Mouse (Mus musculus): ENCODE measurements at regions not wholly inside any gene's neighbourhood (a gene's known extent, or its start where the extent isn't known, plus 50 kb on each side); places are given as distances from the start of the nearest gene placed in this dataset.

DNA sequence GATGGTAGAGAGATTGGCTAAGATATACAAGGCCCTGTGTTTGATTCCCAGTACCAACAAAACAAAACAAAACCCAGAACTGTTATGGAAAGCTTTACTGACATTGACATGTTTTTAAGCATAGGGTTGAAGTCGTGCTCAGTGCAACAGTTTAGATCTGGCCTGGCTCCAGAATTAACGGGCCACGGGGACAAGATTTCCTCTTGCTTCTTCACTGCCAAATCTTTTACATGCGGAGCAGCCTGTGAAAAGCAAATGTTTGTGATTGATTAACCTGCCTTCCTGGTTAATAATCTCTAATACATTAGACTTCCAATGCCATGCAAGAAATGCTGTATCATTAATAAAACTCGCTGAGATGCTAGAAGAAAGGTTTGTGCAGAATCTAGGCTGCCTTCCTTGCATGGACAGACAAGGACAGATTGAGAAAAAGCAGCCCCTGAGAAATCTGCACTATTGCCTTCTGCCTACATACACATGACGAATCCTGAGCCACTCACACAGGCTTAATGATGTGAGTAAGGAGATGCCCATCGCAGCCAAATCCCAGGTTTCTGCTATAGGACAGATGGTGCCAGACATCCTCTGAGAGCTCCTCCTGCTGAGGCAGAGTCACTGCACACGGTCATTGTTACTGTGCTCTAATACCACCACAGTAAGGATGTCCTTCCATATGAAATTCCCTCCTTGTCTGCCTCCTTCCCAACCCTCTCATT lies 697.2 kb upstream of the Tmem132c start:
- Histone ChIP-seq H3K4me2 (no peak overlapping the region), H3K9me3 (replicated peaks) (0 out of 2 replicates have a peak, but pooled peaks cover 8% of the 10 kb centered on the region), H3K27ac (no peak overlapping the region), H3K27me3 (replicated peaks) (no peaks in the 10 kb centered on the region), H3K4me3 (no peak overlapping the region), H3K9ac (no peak overlapping the region), H3K36me3 (no peaks in the 10 kb centered on the region), H3K4me1 (no peaks in the 10 kb centered on the region)
- 53% methylated on average over 8 of the region's 8 CpGs for WGBS (ENCODE audit: insufficient replicate concordance)
- ATAC-seq = no peak

DNA sequence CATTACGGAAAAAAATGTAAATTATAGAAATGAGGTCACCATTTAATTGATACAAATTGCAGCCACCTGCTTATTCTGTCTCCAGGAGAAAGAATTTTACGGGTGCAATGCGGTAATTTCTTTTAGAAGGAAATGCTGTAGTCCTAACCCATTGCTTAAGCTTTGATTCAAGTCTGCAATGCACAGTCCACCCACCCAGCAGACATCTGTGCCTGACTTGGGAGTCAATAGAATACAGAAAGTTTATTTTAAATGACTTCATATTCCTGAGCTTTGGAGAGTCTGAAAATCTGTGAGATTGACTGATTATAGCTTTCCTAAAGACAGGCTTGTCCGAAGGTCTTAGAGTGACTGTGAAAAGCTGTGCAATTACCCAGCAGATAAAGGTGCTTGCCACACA lies 693.8 kb upstream of the Tmem132c start:
- H3K36me3 ChIP-seq = no peaks in the 10 kb centered on the region
- no peak overlapping the region for H3K4me3 ChIP-seq
- H3K27ac ChIP-seq = no peak overlapping the region
- no peaks in the 10 kb centered on the region for H3K27me3 ChIP-seq (replicated peaks)
- H3K9ac ChIP-seq = no peak overlapping the region
- H3K4me2 ChIP-seq = no peak overlapping the region
- 73% methylated on average over 4 of the region's 4 CpGs for WGBS (ENCODE audit: insufficient replicate concordance)
- no peak for ATAC-seq
- H3K4me1 ChIP-seq = no peaks in the 10 kb centered on the region
- H3K9me3 ChIP-seq (replicated peaks) = 0 out of 2 replicates have a peak, but pooled peaks cover 2% of the 10 kb centered on the region

DNA sequence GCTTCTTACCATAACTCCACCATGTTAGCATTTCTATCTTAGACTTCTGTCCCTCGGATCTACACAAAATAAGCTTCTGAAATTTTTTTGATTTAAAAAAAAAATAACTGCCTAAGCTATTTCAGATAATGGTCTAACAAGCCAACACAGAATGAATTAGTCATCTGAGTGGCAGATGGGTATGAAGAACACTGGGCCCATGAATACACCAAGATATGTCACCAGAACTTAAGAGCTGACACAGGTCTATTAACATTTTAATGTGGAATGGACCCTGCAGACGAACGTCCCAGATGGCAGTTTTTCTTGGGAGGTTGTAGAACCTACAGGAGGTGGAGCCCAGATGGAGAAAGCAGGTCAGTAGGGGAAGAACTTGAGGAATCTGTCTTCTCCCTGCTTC lies 689.9 kb upstream of the Tmem132c start:
- no peaks in the 10 kb centered on the region for H3K36me3 ChIP-seq
- H3K9ac ChIP-seq = no peak overlapping the region
- 0 out of 2 replicates have a peak, but pooled peaks cover 7% of the 10 kb centered on the region for H3K9me3 ChIP-seq (replicated peaks)
- no peak overlapping the region for H3K27ac ChIP-seq
- no peak for ATAC-seq
- no peaks in the 10 kb centered on the region for H3K27me3 ChIP-seq (replicated peaks)
- 47% methylated on average over 3 of the region's 3 CpGs for WGBS (ENCODE audit: insufficient replicate concordance)
- H3K4me1 ChIP-seq = no peaks in the 10 kb centered on the region
- no peak overlapping the region for H3K4me3 ChIP-seq
- H3K4me2 ChIP-seq = no peak overlapping the region

DNA sequence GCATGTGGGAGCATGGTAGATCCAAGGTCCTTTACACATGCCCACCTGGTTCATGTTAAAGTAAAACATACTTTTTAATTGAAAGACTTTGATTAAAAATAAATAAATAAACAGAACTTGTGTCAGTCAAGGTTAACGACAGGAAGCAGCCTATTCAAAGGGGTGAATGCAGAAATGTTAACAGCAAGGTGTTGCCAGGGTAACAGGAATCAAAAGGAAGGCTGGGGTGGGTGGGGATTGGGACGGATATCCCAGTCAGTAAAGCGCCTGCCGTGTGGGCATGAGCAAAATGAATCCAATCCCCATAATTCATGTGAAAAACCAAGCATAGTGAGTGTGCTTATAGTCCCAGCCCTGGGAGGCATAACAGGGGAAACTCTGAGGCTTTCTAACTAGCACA lies 682.6 kb upstream of the Tmem132c start:
- H3K27me3 ChIP-seq (replicated peaks) = no peaks in the 10 kb centered on the region
- 66% methylated on average over 4 of the region's 4 CpGs for WGBS (ENCODE audit: insufficient replicate concordance)

DNA sequence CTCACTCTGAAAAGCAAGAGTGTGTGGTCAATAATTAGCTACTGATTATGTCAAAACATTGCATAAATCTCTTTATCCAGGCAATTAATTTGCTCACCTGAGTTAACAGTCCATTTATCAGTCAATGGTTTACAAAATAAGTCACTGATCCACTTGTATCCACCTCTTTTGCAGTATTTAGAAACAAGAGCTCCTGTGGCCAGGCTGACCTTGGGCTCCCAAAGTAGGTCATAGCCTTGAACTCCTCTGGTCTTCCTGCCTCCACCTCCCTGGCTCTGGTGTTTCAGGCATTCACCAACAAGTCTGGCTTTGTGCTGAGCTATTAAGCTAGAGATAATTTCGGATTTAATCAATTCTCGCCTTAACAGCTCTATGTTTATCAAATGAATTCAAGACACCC lies 675.8 kb upstream of the Tmem132c start:
- no peak for ATAC-seq
- H3K9ac ChIP-seq = no peak overlapping the region
- 64% methylated on average over 2 of the region's 2 CpGs for WGBS (ENCODE audit: insufficient replicate concordance)

More for the DNA sequence above, 682.6 kb upstream of the Tmem132c start:
- 0 out of 2 replicates have a peak, but pooled peaks cover 16% of the 10 kb centered on the region for H3K9me3 ChIP-seq (replicated peaks)
- no peaks in the 10 kb centered on the region for H3K36me3 ChIP-seq
- no peak overlapping the region for H3K4me3 ChIP-seq
- no peaks in the 10 kb centered on the region for H3K4me1 ChIP-seq
- H3K4me2 ChIP-seq = no peak overlapping the region
- no peak for ATAC-seq
- no peak overlapping the region for H3K27ac ChIP-seq
- no peak overlapping the region for H3K9ac ChIP-seq

DNA sequence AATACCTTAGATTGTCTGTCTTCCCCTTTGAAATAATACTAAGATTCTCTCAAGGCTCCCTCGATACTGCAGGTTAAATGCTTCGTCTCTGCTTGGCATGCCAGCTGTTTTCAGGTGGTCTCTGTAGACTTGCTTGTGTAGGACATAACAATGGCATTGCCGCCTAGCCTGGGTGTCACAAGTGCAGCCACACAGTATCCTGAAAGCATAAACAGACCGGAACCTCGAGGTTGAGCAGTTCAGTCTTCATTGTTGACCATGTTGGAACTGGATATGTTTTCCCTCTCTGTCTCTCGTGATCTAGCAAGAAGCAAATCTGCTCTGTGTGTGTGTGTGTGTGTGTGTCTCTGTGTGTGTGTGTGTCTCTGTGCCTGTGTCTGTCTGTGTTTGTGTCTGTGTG lies 675.4 kb upstream of the Tmem132c start:
- H3K9ac ChIP-seq = no peak overlapping the region
- no peak overlapping the region for H3K4me3 ChIP-seq
- no peaks in the 10 kb centered on the region for H3K36me3 ChIP-seq
- H3K27ac ChIP-seq = no peak overlapping the region
- WGBS (ENCODE audit: insufficient replicate concordance) = 57% methylated on average over 6 of the region's 6 CpGs
- no peaks in the 10 kb centered on the region for H3K4me1 ChIP-seq
- peaks cover 3% of the 10 kb centered on the region; the same call in 1 of the 2 replicates for H3K9me3 ChIP-seq (replicated peaks)
- no peak for ATAC-seq
- no peak overlapping the region for H3K4me2 ChIP-seq
- H3K27me3 ChIP-seq (replicated peaks) = no peaks in the 10 kb centered on the region

More for the DNA sequence above, 675.8 kb upstream of the Tmem132c start:
- H3K27ac ChIP-seq = no peak overlapping the region
- H3K4me1 ChIP-seq = no peaks in the 10 kb centered on the region
- no peaks in the 10 kb centered on the region for H3K27me3 ChIP-seq (replicated peaks)
- H3K9me3 ChIP-seq (replicated peaks) = peaks cover 3% of the 10 kb centered on the region; the same call in 1 of the 2 replicates
- H3K4me2 ChIP-seq = no peak overlapping the region
- no peaks in the 10 kb centered on the region for H3K36me3 ChIP-seq
- H3K4me3 ChIP-seq = no peak overlapping the region

DNA sequence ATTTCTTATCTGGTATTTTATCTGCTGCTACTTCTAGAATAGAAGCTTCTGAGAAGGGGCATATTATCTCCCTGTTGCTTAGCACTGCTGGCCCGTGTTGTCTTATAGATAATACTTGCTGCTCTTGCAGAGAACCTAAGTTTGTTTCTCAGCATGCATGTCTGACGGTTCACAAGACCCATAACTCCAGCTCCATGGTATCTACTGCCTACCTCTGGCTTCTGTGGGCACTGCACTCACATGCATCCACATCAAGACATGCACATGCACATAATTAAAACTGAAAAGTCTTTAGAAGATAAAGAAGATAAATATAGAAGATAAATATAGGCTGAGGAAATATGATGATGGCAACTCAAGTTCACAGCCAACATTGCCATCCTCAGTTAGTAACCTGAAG lies 667.8 kb upstream of the Tmem132c start:
- no peak overlapping the region for H3K9ac ChIP-seq
- no peak for ATAC-seq
- WGBS (ENCODE audit: insufficient replicate concordance) = 55% methylated on average over 2 of the region's 2 CpGs
- H3K4me1 ChIP-seq = no peaks in the 10 kb centered on the region
- H3K27me3 ChIP-seq (replicated peaks) = no peaks in the 10 kb centered on the region
- no peaks in the 10 kb centered on the region for H3K36me3 ChIP-seq
- H3K27ac ChIP-seq = no peak overlapping the region
- no peak overlapping the region for H3K4me2 ChIP-seq
- no peak overlapping the region for H3K4me3 ChIP-seq
- H3K9me3 ChIP-seq (replicated peaks) = peaks cover 14% of the 10 kb centered on the region; the same call in 1 of the 2 replicates

DNA sequence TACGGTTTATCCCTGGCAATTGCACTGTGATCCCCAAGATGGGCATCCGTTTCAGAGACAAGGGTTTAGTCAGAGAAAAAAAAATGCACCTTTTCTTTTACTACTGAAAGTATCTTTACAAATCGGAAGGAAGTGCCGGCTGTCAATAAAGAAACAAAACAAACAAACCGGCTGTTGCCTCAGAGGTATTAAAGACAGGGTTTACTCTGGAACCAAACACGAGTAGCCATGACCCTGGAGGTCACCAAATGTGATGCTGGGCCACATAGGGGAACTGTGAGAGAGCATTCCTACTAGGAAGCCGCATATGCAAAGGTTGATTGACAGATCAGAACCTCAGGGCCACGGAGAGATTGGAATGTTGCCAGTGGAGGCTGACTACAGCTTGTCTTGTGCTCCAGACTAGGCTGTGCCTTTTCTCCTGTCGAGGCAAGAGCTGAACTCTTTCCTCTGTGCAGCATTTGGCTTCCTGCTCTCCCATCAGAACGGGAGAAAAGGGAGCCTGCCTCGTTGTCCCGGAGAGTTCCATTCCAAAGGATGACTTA lies 643.8 kb upstream of the Tmem132c start:
- no peak overlapping the region for H3K4me3 ChIP-seq
- peaks cover 18% of the 10 kb centered on the region; the same call in 1 of the 2 replicates for H3K9me3 ChIP-seq (replicated peaks)
- 63% methylated on average over 12 of the region's 12 CpGs for WGBS (ENCODE audit: insufficient replicate concordance)
- H3K4me2 ChIP-seq = no peak overlapping the region
- H3K9ac ChIP-seq = no peak overlapping the region
- no peaks in the 10 kb centered on the region for H3K27me3 ChIP-seq (replicated peaks)
- no peaks in the 10 kb centered on the region for H3K36me3 ChIP-seq
- ATAC-seq = no peak
- no peaks in the 10 kb centered on the region for H3K4me1 ChIP-seq
- H3K27ac ChIP-seq = no peak overlapping the region

DNA sequence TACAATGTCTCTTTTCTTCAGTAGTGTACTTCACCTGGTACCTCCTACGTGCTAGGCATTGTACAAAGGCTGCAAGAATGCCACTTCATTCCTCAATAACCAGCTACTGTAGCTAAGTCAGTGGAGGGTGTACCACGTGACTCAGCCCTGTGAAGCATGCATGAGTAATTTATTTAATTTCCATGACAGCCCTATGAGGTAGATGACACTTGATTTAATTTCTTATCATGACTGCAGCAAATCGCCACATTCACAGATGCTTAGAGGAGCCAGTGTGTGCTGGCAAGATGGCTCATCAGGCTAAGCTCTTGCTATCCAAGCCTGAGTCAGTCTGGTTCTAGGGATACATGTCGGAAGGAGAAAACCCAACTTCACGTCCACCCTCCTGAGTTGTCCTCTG lies 642.0 kb upstream of the Tmem132c start:
- H3K9ac ChIP-seq = no peak overlapping the region
- H3K4me3 ChIP-seq = no peak overlapping the region
- no peaks in the 10 kb centered on the region for H3K27me3 ChIP-seq (replicated peaks)
- WGBS (ENCODE audit: insufficient replicate concordance) = 57% methylated on average over 5 of the region's 5 CpGs
- H3K36me3 ChIP-seq = no peaks in the 10 kb centered on the region
- H3K4me2 ChIP-seq = no peak overlapping the region
- ATAC-seq = no peak
- H3K9me3 ChIP-seq (replicated peaks) = peaks cover 18% of the 10 kb centered on the region; the same call in 1 of the 2 replicates
- H3K4me1 ChIP-seq = no peaks in the 10 kb centered on the region
- no peak overlapping the region for H3K27ac ChIP-seq

DNA sequence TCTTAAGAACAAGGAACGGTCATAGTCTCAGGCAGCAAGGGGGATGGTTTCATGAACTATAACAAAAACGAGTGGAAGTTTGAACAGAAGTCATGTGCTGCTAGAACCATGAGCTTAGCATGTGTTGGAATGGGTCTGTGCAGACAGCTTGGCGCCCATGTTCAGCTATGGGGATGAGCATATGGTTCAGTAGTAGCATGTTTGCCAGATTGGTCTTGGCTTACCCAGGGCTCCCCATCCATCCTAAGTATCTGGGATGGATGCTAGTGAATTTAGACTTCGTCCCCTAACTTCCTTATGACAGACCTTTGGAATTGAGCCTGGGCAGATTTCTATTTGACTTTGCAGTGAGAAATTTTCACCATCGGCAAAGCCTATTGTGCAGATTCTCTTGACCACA lies 634.9 kb upstream of the Tmem132c start:
- H3K4me3 ChIP-seq = no peak overlapping the region
- peaks cover 27% of the 10 kb centered on the region; the same call in 1 of the 2 replicates for H3K9me3 ChIP-seq (replicated peaks)
- no peak overlapping the region for H3K9ac ChIP-seq
- 56% methylated on average over 5 of the region's 5 CpGs for WGBS (ENCODE audit: insufficient replicate concordance)
- no peak for ATAC-seq
- H3K4me2 ChIP-seq = no peak overlapping the region
- H3K27me3 ChIP-seq (replicated peaks) = no peaks in the 10 kb centered on the region
- H3K27ac ChIP-seq = no peak overlapping the region
- no peaks in the 10 kb centered on the region for H3K36me3 ChIP-seq
- no peaks in the 10 kb centered on the region for H3K4me1 ChIP-seq

DNA sequence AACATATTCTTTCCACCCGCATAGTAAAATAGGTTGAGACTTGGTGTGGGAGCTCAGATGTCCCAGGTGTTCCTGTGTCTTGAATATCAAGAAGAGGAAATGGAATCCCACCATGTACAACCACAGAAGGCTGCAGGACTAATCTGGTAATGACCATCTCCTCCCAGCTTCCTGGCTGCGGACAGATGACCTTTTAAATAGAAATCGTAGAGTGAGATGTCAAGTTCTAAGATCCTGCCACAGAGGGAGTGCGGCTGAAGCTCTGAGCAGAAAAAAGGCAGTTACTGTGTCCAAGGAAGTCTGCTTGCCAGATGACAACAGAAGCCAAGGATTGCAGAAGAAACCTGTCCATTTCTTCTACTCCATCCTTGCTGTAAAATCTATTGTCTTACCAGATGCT lies 629.0 kb upstream of the Tmem132c start:
- Histone ChIP-seq H3K27ac (no peak overlapping the region), H3K36me3 (no peaks in the 10 kb centered on the region), H3K9me3 (replicated peaks) (peaks cover 12% of the 10 kb centered on the region), H3K4me1 (no peaks in the 10 kb centered on the region), H3K27me3 (replicated peaks) (no peaks in the 10 kb centered on the region), H3K9ac (no peak overlapping the region), H3K4me3 (no peak overlapping the region), H3K4me2 (no peak overlapping the region)
- no peak for ATAC-seq
- 62% methylated on average over 4 of the region's 4 CpGs for WGBS (ENCODE audit: insufficient replicate concordance)

DNA sequence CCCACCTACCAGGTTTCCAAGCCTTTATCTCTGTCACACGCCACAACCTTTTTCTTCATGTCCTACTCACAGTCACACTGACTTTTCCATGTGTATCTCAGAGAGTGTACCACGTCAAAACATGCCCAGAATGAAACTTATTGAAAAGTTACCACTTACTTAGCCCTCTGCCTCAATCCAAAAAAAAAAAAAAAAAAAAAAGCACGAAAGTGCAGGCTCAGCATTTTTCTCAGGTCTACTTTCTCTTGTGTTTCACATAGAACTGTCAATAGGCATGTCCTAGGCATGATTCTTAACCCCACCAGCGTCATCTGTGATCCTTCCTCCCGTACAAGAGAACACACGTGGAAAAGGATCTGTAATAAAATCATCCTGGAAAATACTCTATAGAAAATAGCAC lies 619.1 kb upstream of the Tmem132c start:
- Histone ChIP-seq H3K27me3 (replicated peaks) (no peaks in the 10 kb centered on the region), H3K4me1 (no peaks in the 10 kb centered on the region), H3K9me3 (replicated peaks) (peaks cover 13% of the 10 kb centered on the region; the same call in 1 of the 2 replicates), H3K36me3 (no peaks in the 10 kb centered on the region), H3K27ac (no peak overlapping the region), H3K4me3 (no peak overlapping the region), H3K9ac (no peak overlapping the region), H3K4me2 (no peak overlapping the region)
- no peak for ATAC-seq
- 62% methylated on average over 6 of the region's 6 CpGs for WGBS (ENCODE audit: insufficient replicate concordance)

Measured in liver, embryonic 12.5 days (tissue).